Mouse (Mus musculus) CH12.LX (cell line): ENCODE measurements at regions not wholly inside any gene's neighbourhood (a gene's known extent, or its start where the extent isn't known, plus 50 kb on each side); places are given as distances from the start of the nearest gene placed in this dataset.

Source experiments
- DNase-seq: peaks from one replicate; pipeline ENCODE4 v3.0.0-alpha.2; 2013; ENCODE audit errors: extremely low read depth
- H3K27ac ChIP-seq: 2 replicates; pipeline ENCODE4 v1.5.1; 2012; ENCODE audit warnings: low read depth, mild to moderate bottlenecking, control low read depth, moderate library complexity; ENCODE audit not compliant: insufficient read depth
- H3K27me3 ChIP-seq: replicated peaks from 2 replicates; pipeline ENCODE3; 2012; ENCODE audit warnings: inconsistent platforms
- H3K36me3 ChIP-seq, 2 experiments: replicated peaks in 1 of 2; 2 replicates each; pipeline versions ENCODE3 to v1.6.1; 2012; ENCODE audit warnings: inconsistent platforms in 1 of 2, low read length in 1 of 2, mild to moderate bottlenecking in 1 of 2, mixed read lengths in 1 of 2, moderate library complexity in 1 of 2; ENCODE audit not compliant: control insufficient read depth in 1 of 2, insufficient read depth in 1 of 2
- H3K4me1 ChIP-seq, 2 experiments: 2 replicates each; pipeline ENCODE4 v1.6.1; 2012; ENCODE audit warnings: inconsistent platforms in 1 of 2, moderate library complexity in 1 of 2; ENCODE audit not compliant: insufficient read depth in 2 of 2, control insufficient read depth in 1 of 2
- H3K4me2 ChIP-seq: 2 replicates; pipeline ENCODE4 v1.6.1; 2012; ENCODE audit warnings: low read depth, mild to moderate bottlenecking, control low read depth; ENCODE audit not compliant: poor library complexity, insufficient read depth, severe bottlenecking
- H3K4me3 ChIP-seq, 3 experiments: fragments of 150-350 bp in 1 of 3; sonication (generic) in 1 of 3; replicated peaks in 1 of 3; 2 replicates each; pipeline versions ENCODE3 to v1.5.1; 2011 to 2012; ENCODE audit warnings: low read depth in 2 of 3, low read length in 2 of 3, mild to moderate bottlenecking in 2 of 3, moderate library complexity in 2 of 3, control low read depth in 1 of 3, improper control_type of control experiment in 1 of 3, inconsistent platforms in 1 of 3, mixed read lengths in 1 of 3; ENCODE audit not compliant: poor library complexity in 1 of 3
- H3K79me2 ChIP-seq: replicated peaks from 2 replicates; pipeline ENCODE4 v1.6.1; 2012; ENCODE audit warnings: mild to moderate bottlenecking, moderate library complexity; ENCODE audit not compliant: control insufficient read depth, poor library complexity, insufficient read depth, severe bottlenecking; ENCODE audit errors: extremely low read depth
- H3K9ac ChIP-seq: 2 replicates; pipeline ENCODE4 v1.6.1; 2012; ENCODE audit warnings: low read depth, mild to moderate bottlenecking, control low read depth, moderate library complexity; ENCODE audit not compliant: insufficient read depth
- H3K9me3 ChIP-seq: replicated peaks from 2 replicates; pipeline ENCODE3; 2012; ENCODE audit warnings: low read length, inconsistent platforms, mixed read lengths
- BHLHE40 ChIP-seq: IDR thresholded peaks from 2 replicates; pipeline ENCODE4 v1.6.1; 2011; ENCODE audit warnings: mild to moderate bottlenecking, low read depth, low read length, improper control_type of control experiment
- E2F4 ChIP-seq: IDR thresholded peaks from 2 replicates; pipeline ENCODE4 v1.6.1; 2011; ENCODE audit warnings: low read depth, low read length, improper control_type of control experiment; ENCODE audit not compliant: insufficient replicate concordance
- HCFC1 ChIP-seq: IDR thresholded peaks from 2 replicates; pipeline ENCODE4 v1.6.1; 2012; ENCODE audit warnings: low read depth, mild to moderate bottlenecking, inconsistent platforms, low read length, improper control_type of control experiment
- IRF4 ChIP-seq: IDR thresholded peaks from 2 replicates; pipeline ENCODE4 v1.6.1; 2014; ENCODE audit warnings: low read depth, mild to moderate bottlenecking, inconsistent platforms, low read length, improper control_type of control experiment
- JUND ChIP-seq: conservative IDR thresholded peaks from 2 replicates; pipeline ENCODE4 v1.6.1; 2011; ENCODE audit warnings: low read depth, low read length, improper control_type of control experiment
- MAFK ChIP-seq: IDR thresholded peaks from 2 replicates; pipeline ENCODE4 v1.6.1; 2011; ENCODE audit warnings: low read length, improper control_type of control experiment; ENCODE audit not compliant: insufficient replicate concordance
- MAX ChIP-seq: IDR thresholded peaks from 2 replicates; pipeline ENCODE4 v1.6.1; 2011; ENCODE audit warnings: low read length, improper control_type of control experiment
- MXI1 ChIP-seq: IDR thresholded peaks from 2 replicates; pipeline ENCODE4 v1.6.1; 2011; ENCODE audit warnings: mild to moderate bottlenecking, low read depth, low read length, improper control_type of control experiment
- RCOR1 ChIP-seq: conservative IDR thresholded peaks from 2 replicates; pipeline ENCODE4 v1.6.1; 2012; ENCODE audit warnings: low read depth, mild to moderate bottlenecking, inconsistent platforms, low read length, improper control_type of control experiment
- SIN3A ChIP-seq: IDR thresholded peaks from 2 replicates; pipeline ENCODE4 v1.6.1; 2012; ENCODE audit warnings: low read length, improper control_type of control experiment, inconsistent platforms
- SMC3 ChIP-seq: IDR thresholded peaks from 2 replicates; pipeline ENCODE4 v1.6.1; 2011; ENCODE audit warnings: low read depth, low read length, improper control_type of control experiment
- TCF12 ChIP-seq: IDR thresholded peaks from 2 replicates; pipeline ENCODE4 v1.6.1; 2014; ENCODE audit warnings: low read depth, mild to moderate bottlenecking, inconsistent platforms, low read length, improper control_type of control experiment
- UBTF ChIP-seq: IDR thresholded peaks from 2 replicates; pipeline ENCODE4 v1.6.1; 2012; ENCODE audit warnings: low read depth, mild to moderate bottlenecking, inconsistent platforms, low read length, improper control_type of control experiment, moderate library complexity
- USF1 ChIP-seq: IDR thresholded peaks from 2 replicates; pipeline ENCODE4 v1.6.1; 2014; ENCODE audit warnings: low read depth, mild to moderate bottlenecking, inconsistent platforms, low read length, improper control_type of control experiment
- USF2 ChIP-seq: conservative IDR thresholded peaks from 2 replicates; pipeline ENCODE4 v1.6.1; 2011; ENCODE audit warnings: low read depth, low read length, improper control_type of control experiment
- ZKSCAN1 ChIP-seq: IDR thresholded peaks from 2 replicates; pipeline ENCODE4 v1.6.1; 2012; ENCODE audit warnings: low read depth, inconsistent platforms, low read length, improper control_type of control experiment, borderline replicate concordance
- ZNF384 ChIP-seq: IDR thresholded peaks from 2 replicates; pipeline ENCODE4 v1.6.1; 2012; ENCODE audit warnings: low read depth, low read length, improper control_type of control experiment, inconsistent platforms
- dilution Hi-C: fragments of 300-500 bp; cut with MboI; formaldehyde crosslinking; loops from 2 replicates; pipeline ENCODE4 v1.14.3; 2020; ENCODE audit warnings: low sequenced_read_pairs; ENCODE audit not compliant: extremely low pct_unique_long_range_greater_than_20kb, extremely low pct_ligation_motif_present
- in situ Hi-C: fragments of 300-500 bp; cut with MboI; formaldehyde crosslinking; loops from 3 replicates; pipeline ENCODE4 v1.14.3; 2019; ENCODE audit warnings: low sequenced_read_pairs, low pct_ligation_motif_present, low pct_unique_long_range_greater_than_20kb, mixed read lengths

GRCm38 (mm10) chr12:71460643-71461042 lies 151.0 kb downstream of the Dact1 start:
- H3K27ac ChIP-seq, result no peak overlapping the region
- H3K27me3 ChIP-seq, result no peaks in the 10 kb centered on the region
- DNase-seq, result no peak
- H3K9me3 ChIP-seq, result no peaks in the 10 kb centered on the region
- in situ Hi-C loops (no loop called here), dilution Hi-C loops (no loop called here)
- peaks cover 2 to 10% of the 10 kb centered on the region in 2 experiments; a peak in 1 of 4 replicates for H3K4me1 ChIP-seq
- H3K79me2 ChIP-seq, result no peaks in the 10 kb centered on the region
- H3K36me3 ChIP-seq, result no peaks in the 10 kb centered on the region
- no peak overlapping the region for H3K4me3 ChIP-seq
- H3K4me2 ChIP-seq, result no peak overlapping the region
- TF ChIP-seq SIN3A (no peak), RCOR1 (no peak), MAX (no peak)
- no peak overlapping the region for H3K9ac ChIP-seq

GRCm38 (mm10) chr12:71467820-71468219 lies 158.1 kb downstream of the Dact1 start:
- Histone ChIP-seq H3K9me3 (no peaks in the 10 kb centered on the region), H3K36me3 (no peaks in the 10 kb centered on the region), H3K9ac (no peak overlapping the region), H3K79me2 (no peaks in the 10 kb centered on the region), H3K4me2 (no peak overlapping the region), H3K4me3 (no peak overlapping the region), H3K27ac (no peak overlapping the region), H3K4me1 (peaks cover 2 to 10% of the 10 kb centered on the region in 2 experiments; a peak in 1 of 4 replicates), H3K27me3 (no peaks in the 10 kb centered on the region)
- TF ChIP-seq UBTF, result no peak
- TF ChIP-seq USF1, result no peak
- TF ChIP-seq HCFC1, result no peak
- TF ChIP-seq IRF4, result no peak
- TF ChIP-seq JUND, result no peak
- TF ChIP-seq MAFK, result no peak
- no peak for TF ChIP-seq USF2
- TF ChIP-seq MXI1, result no peak
- TF ChIP-seq BHLHE40, result no peak
- no peak for DNase-seq
- in situ Hi-C loops (no loop called here), dilution Hi-C loops (no loop called here)

GRCm38 (mm10) chr12:71468324-71468723 lies 158.6 kb downstream of the Dact1 start:
- no peak for TF ChIP-seq E2F4
- no peak for TF ChIP-seq TCF12
- no peak for TF ChIP-seq ZNF384
- TF ChIP-seq ZKSCAN1, result no peak
- TF ChIP-seq RCOR1, result no peak
- no peak for TF ChIP-seq SMC3
- no peak for TF ChIP-seq MAFK
- no peak for TF ChIP-seq JUND
- TF ChIP-seq USF1, result no peak
- H3K9ac ChIP-seq, result no peak overlapping the region
- no peaks in the 10 kb centered on the region for H3K9me3 ChIP-seq
- no peaks in the 10 kb centered on the region for H3K36me3 ChIP-seq
- in situ Hi-C loops, result no loop called here
- no peaks in the 10 kb centered on the region for H3K27me3 ChIP-seq
- H3K4me3 ChIP-seq, result no peak overlapping the region
- dilution Hi-C loops, result no loop called here
- no peak overlapping the region for H3K27ac ChIP-seq
- DNase-seq, result no peak
- peaks cover 2 to 10% of the 10 kb centered on the region in 2 experiments; a peak in 1 of 4 replicates for H3K4me1 ChIP-seq
- H3K79me2 ChIP-seq, result no peaks in the 10 kb centered on the region
- H3K4me2 ChIP-seq, result no peak overlapping the region
